Mouse (Mus musculus) MEL (cell line): ENCODE measurements around the gene Itpr2.

Source experiments
- CTCF ChIP-seq, 3 experiments: IDR thresholded peaks in 2 of 3; conservative IDR thresholded peaks in 1 of 3; 2 replicates each; pipeline ENCODE4 v1.5.1; 2011 to 2012; ENCODE audit warnings: low read length in 3 of 3, low read depth in 2 of 3, mild to moderate bottlenecking in 2 of 3, improper control_type of control experiment in 1 of 3, inconsistent platforms in 1 of 3, mixed read lengths in 1 of 3, moderate library complexity in 1 of 3; ENCODE audit not compliant: control insufficient read depth in 1 of 3, insufficient read depth in 1 of 3, poor library complexity in 1 of 3, severe bottlenecking in 1 of 3
- E2F4 ChIP-seq: IDR thresholded peaks from 2 replicates; pipeline ENCODE4 v1.6.1; 2011; ENCODE audit warnings: low read depth, low read length, improper control_type of control experiment, borderline replicate concordance
- ELF1 ChIP-seq: IDR thresholded peaks from 2 replicates; pipeline ENCODE4 v1.6.1; 2014; ENCODE audit warnings: low read depth, mild to moderate bottlenecking, inconsistent platforms, low read length, improper control_type of control experiment, moderate library complexity
- EP300 ChIP-seq, 2 experiments: IDR thresholded peaks; 2 replicates each; pipeline ENCODE4 v1.6.1; 2011; ENCODE audit warnings: improper control_type of control experiment in 2 of 2, low read length in 2 of 2, low read depth in 1 of 2, mild to moderate bottlenecking in 1 of 2
- GABPA ChIP-seq: IDR thresholded peaks from 2 replicates; pipeline ENCODE4 v1.6.1; 2012; ENCODE audit warnings: low read depth, mild to moderate bottlenecking, inconsistent platforms, low read length, improper control_type of control experiment, moderate library complexity
- GATA1 ChIP-seq: IDR thresholded peaks from 2 replicates; pipeline ENCODE4 v1.6.1; 2011; ENCODE audit warnings: low read depth, low read length, improper control_type of control experiment
- HCFC1 ChIP-seq: IDR thresholded peaks from 2 replicates; pipeline ENCODE4 v1.6.1; 2012; ENCODE audit warnings: low read depth, mild to moderate bottlenecking, inconsistent platforms, low read length, improper control_type of control experiment, moderate library complexity
- MAX ChIP-seq: IDR thresholded peaks from 2 replicates; pipeline ENCODE4 v1.6.1; 2011; ENCODE audit warnings: low read length, improper control_type of control experiment
- MXI1 ChIP-seq: IDR thresholded peaks from 2 replicates; pipeline ENCODE4 v1.6.1; 2011; ENCODE audit warnings: mild to moderate bottlenecking, low read depth, low read length, improper control_type of control experiment
- POLR2A ChIP-seq, 2 experiments: IDR thresholded peaks; 2 replicates each; pipeline ENCODE4 v1.6.1; 2011 to 2012; ENCODE audit warnings: low read length in 2 of 2, mild to moderate bottlenecking in 2 of 2, control low read depth in 1 of 2, improper control_type of control experiment in 1 of 2, low read depth in 1 of 2, moderate library complexity in 1 of 2; ENCODE audit not compliant: control insufficient read depth in 1 of 2, insufficient read depth in 1 of 2, poor library complexity in 1 of 2
- RCOR1 ChIP-seq: IDR thresholded peaks from 2 replicates; pipeline ENCODE4 v1.6.1; 2012; ENCODE audit warnings: low read depth, mild to moderate bottlenecking, inconsistent platforms, low read length, improper control_type of control experiment
- TAL1 ChIP-seq: IDR thresholded peaks from 2 replicates; pipeline ENCODE4 v1.6.1; 2012; ENCODE audit warnings: mild to moderate bottlenecking, inconsistent platforms, low read length, moderate library complexity, mixed read lengths
- TCF12 ChIP-seq: IDR thresholded peaks from 2 replicates; pipeline ENCODE4 v1.6.1; 2014; ENCODE audit warnings: low read depth, mild to moderate bottlenecking, inconsistent platforms, low read length, improper control_type of control experiment, moderate library complexity
- USF1 ChIP-seq: IDR thresholded peaks from 2 replicates; pipeline ENCODE4 v1.6.1; 2014; ENCODE audit warnings: low read depth, mild to moderate bottlenecking, inconsistent platforms, low read length, improper control_type of control experiment, moderate library complexity

DNA sequence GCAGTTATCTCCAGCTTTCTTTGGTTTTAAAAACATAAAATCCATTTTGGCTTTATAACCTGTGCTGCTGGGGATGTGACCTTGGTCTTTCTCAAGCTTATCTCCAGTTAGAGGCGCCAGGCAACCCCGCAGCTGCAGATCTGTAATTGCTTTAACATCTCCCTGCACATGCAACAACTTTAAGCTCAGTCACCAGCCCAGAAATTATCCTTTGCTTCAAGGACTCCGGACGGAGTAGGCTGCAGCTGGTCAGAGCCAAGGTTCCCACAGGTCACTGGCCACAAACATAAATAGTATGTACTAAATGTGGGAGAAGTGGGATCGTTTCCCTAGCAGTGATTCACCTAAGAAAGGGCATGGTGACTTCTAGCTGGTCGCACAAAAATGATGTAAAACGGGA, 179.5 kb downstream of the Itpr2 start:
- TF ChIP-seq HCFC1 (no peak), USF1 (no peak), CTCF (IDR thresholded peaks at IDR 0.05 in 2 of 3, conservative IDR thresholded peaks at IDR 0.05 in 1 of 3; ENCODE audit: control insufficient read depth in 1 of 3, insufficient read depth in 1 of 3, low read depth in 2 of 3, low read length in 3 of 3, poor library complexity in 1 of 3, severe bottlenecking in 1 of 3) (no peak), TAL1 (no peak), MAX (no peak), MXI1 (no peak), GATA1 (no peak), POLR2A (IDR thresholded peaks at IDR 0.05; ENCODE audit: control insufficient read depth in 1 of 2, insufficient read depth in 1 of 2, low read depth in 1 of 2, low read length in 2 of 2, poor library complexity in 1 of 2) (no peak), GABPA (no peak), TCF12 (no peak), EP300 (IDR thresholded peaks at IDR 0.05; ENCODE audit: low read depth in 1 of 2, low read length in 2 of 2) (no peak), ELF1 (no peak), E2F4 (no peak), RCOR1 (no peak)
